Mouse (Mus musculus) heart, postnatal 10 days (tissue): ENCODE results near the gene Fat1. TPM values are rescaled to one million over a fixed set of nuclear protein-coding genes. Genes with fewer than 3 reads are reported as not detected.

Source experiments
- DNase-seq, 2 experiments: peaks; one replicate each; pipeline ENCODE4 v3.0.0; 2021
- intact Hi-C: fragments of 180-260 bp; cut with DNase I; formaldehyde crosslinking; loops from one replicate; pipeline ENCODE4 v1.15.1; 2025
- total RNA-seq, 2 experiments: library from RNA; stranded (reverse); gene quantifications; 2 replicates each; pipeline ENCODE4 v1.2.3; 2021

Gene Fat1
- total RNA-seq, 2 experiments from 2014 or later, result 35.8 to 44.0 TPM

DNA sequence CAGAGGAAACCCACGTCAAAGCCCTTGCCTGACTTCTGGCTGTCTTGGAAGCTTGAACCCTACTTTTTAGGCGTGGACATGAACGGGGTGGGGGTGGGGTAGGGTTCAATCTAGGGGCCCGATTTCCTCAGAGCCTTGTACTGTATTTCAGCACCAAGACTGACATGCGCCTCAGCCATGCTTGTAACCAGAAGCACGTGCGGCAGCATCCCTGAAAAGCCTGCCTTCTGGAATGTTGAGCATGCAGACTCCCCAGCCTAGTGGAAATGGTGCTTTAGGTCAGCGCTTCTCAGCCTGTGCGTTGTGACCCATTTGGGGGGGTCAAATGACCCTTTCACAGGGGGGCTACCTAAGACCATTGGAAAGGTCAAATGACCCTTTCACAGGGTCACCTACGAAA, 25.2 kb downstream of the Fat1 start:
- intact Hi-C loops, result no loop called here
- DNase-seq, result peak; percentile 46 to 49

DNA sequence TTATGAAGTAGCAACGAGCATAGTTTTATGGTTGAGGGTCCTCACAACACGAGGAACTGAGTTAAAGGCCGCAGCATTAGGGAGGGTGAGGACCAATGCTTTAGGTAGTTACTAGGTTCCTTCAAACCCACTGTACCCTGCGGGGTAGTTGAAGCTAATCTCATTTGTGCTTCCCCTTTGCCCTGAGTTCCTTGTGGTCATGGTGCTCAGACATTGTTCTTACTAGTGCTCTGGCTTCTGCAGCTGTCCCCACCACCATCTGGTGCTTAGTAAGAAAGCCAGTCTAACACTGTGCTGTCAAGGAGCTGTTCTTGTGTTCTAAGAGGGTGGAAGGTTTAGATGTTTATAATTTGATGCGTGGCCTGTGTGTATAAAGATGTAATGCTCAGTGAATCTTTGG, 25.7 kb downstream of the Fat1 start:
- intact Hi-C loops, result no loop called here
- DNase-seq, result no peak

GRCm38 (mm10) chr8:44961492-44961891, 26.2 kb downstream of the Fat1 start:
- DNase-seq, result peak; percentile 45 to 49
- intact Hi-C loops, result no loop called here

GRCm38 (mm10) chr8:44962572-44963231, 27.5 kb downstream of the Fat1 start:
- intact Hi-C loops, result no loop called here
- no peak for DNase-seq

GRCm38 (mm10) chr8:44967521-44968039, 32.3 kb downstream of the Fat1 start:
- DNase-seq, result no peak
- intact Hi-C loops, result no loop called here

- intact Hi-C loops, result no loop called here
- DNase-seq, result peak; percentile 43 to 44
Measured at GRCm38 (mm10) chr8:44970093-44970492, 34.8 kb downstream of the Fat1 start.

GRCm38 (mm10) chr8:44971346-44971745, 36.1 kb downstream of the Fat1 start:
- no peak for DNase-seq
- intact Hi-C loops, result no loop called here

DNA sequence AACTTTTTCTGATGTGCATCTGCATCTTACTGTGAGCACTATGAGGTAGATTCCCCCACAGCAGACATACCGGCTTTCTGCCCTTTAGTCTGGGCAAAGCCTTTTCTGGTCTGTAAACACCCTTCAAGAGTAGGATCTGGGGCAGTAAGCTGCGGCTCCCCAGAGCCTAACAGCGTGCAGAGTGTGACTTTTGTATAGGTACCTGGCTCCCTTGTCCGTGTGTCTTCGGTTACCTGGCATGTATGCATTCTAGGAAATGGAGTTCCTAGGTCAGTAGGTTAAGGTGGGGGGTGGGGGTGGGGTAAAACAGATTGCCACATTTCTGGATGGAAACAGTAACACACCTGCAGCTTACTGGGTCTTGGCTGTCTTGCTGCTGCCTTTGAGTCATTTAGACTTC, 36.7 kb downstream of the Fat1 start:
- intact Hi-C loops, result no loop called here
- DNase-seq, result no peak

GRCm38 (mm10) chr8:44975113-44975512, 39.9 kb downstream of the Fat1 start:
- intact Hi-C loops, result no loop called here
- DNase-seq, result no peak

DNA sequence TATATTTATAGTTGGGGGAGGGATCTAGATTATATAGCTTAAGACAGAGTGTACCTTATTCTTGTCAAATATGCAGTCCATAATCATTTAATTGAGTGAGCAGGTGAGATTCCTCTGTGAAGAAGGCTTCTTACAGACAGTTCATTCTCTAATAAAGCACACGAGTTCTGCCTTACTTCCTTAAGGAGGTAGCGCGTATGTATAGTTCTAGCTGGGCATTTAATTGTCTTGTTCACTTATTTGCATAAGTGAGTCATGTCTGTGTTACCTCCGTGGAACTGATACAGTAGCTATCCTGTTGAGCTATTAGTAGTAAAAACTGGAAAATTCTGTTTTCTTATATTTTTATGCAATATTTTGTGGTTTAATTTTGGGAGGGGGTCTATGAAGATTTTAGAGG, 40.4 kb downstream of the Fat1 start:
- DNase-seq, result no peak
- intact Hi-C loops, result no loop called here

GRCm38 (mm10) chr8:44978622-44979021, 43.4 kb downstream of the Fat1 start:
- no peak for DNase-seq
- intact Hi-C loops, result no loop called here

- intact Hi-C loops, result no loop called here
- no peak for DNase-seq
Measured at GRCm38 (mm10) chr8:44979245-44979644, 44.0 kb downstream of the Fat1 start.

DNA sequence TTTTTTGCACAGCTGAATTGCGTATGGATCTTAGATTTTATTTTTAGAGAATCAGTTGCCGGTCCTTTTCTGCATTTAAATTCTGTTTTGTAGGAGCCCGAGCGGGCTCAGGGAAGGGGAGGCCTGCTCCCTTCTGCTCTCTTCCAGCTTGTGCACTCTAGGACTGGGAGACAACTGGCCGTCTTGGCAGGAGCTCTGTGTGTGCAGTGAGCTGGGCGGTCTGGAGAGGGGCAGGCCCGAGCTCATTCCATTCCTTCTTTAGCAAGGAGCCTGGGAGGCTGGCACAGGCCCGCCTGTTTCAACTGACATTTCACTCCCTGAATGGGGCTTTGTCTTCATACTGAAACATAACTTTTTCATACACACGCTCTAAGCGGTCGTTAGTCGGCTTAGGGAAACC, 44.8 kb downstream of the Fat1 start:
- peak; percentile 80 to 84 for DNase-seq
- intact Hi-C loops, result no loop called here

DNA sequence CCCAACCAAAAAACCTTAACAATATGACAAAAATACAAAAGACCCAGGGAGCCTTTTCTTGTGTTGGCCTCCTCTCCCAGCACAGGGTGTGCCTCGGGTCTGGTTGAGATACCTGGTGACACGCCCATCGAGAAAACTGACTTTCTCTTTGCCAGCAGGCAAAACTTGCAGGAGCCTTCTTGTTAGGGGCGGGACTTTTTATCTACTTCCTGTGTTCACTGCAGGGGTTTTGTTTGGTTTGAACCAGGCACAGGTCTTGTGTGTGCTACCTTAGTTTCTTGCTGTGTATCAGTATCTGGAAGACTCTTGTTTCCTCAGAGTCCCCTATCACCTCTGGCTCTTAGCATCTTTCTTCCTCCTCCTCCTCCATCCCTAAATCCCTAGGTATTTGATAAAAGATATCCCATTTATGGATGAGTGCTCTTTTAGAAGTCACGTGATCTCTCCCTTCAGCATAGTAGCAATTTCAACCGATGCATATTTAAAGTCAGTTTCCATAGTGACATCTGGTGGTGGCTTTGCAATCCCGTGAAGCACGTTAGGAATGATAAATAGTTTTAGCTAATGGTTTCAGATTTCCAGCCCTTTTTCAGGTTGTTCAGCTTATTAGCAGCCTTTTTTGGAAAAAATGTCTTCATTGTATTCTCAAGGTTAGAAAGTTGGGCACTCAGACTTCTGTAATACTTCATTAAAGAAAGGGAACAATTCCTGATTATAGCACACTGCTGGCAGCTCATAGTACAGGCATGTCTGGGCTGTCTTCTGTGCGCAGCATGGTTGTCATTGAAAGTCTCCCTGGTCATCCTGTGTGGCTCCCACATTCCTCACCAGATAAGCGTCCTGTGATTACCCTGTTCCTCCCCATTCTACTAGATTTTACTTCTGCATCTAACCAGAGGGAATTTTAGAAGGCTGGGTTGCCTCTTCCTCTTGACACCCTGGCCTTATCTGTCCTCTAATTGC, 50.4 kb downstream of the Fat1 start:
- DNase-seq, result peak in 1 of 2 experiments; percentile 53

DNA sequence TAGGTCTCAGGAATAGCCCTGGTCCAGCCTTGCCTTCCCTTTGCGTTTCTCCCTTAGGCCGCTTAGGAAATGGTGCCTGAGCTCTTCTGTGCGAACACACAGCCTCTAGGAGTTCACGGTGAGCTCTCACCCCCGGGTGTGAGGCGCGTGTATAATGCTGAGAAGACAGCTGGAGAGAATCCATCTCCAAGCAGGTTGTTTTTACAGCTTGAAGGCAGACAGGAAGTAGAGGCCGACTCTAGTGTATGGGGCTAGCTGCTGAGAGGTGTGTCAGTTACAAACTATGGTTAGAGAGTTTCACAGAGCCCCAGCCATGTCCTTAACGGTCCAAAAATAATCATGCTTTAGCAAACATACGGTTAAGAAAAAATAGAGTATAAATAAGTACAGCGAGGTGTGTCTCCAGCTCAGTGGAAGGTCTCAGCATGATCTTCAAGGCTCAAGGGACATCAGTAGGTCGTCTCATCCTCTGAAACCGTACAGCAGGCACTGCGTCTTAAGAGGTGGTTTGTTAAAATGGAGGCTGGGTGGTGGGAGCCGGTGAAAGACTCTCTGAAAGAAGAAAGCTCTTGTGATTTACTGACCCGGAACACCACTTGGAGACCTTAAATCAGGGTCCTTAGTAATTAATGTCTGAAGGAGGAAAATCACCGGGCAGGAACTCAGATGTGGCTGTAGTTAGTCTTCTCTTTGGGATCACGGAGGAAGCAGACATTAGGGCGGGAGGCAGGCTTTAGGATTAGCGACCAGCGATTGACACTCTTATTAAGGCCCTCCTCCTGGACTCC, 56.6 kb downstream of the Fat1 start:
- intact Hi-C loops, result loop anchor here (10.0 kb wide), 2 partner anchors 187 to 297 kb away; no protein-coding TSS in a partner anchor
- no peak for DNase-seq

More for the DNA sequence above, 50.4 kb downstream of the Fat1 start:
- intact Hi-C loops, result loop anchor here (1.0 kb wide), 1 partner anchor 47 kb away; no protein-coding TSS in a partner anchor

DNA sequence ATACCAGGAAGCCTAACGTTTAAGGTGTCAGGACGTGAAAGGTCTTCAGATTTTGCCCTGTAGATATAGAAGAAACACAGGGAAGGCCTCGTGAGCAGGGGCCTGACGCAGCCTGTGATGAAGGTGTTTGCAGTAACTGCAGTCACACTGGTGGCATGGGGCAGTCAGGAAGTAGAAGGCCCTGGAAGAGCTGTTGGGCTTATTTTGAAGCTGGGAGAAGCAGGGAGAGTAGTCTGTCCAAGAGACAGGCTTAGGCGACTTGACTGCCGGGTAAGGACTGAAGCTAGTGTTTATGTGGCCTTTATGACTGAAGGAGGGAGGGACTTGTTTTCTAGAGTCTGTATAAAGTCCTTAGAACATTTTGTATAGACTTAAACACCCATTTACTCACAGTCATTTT, 57.4 kb downstream of the Fat1 start:
- DNase-seq, result no peak
- intact Hi-C loops, result loop anchor here (10.0 kb wide), 2 partner anchors 188 to 298 kb away; no protein-coding TSS in a partner anchor

DNA sequence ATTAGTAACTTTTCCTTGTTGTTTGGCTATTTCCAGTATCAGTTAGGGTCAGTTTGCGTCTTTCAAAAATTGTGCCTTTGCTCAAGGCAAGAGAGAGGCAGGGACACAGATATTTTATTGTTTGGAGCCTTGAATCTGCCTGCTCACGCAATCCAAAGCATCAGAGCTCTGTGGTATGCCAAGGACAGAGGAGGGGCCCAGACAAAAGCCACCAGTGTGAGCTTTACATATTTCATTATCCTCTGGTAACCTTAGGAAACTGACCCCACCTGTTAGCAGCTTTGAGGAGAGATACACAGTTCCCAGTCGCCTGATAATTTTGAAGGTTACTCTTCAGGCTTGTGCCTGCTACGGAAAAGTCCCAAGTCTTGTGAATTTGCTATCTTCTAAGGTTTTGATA, 58.1 kb downstream of the Fat1 start:
- intact Hi-C loops, result loop anchor here (10.0 kb wide), 2 partner anchors 189 to 299 kb away; no protein-coding TSS in a partner anchor
- no peak for DNase-seq

- intact Hi-C loops, result loop anchor here (10.0 kb wide), 2 partner anchors 192 to 302 kb away; no protein-coding TSS in a partner anchor
- DNase-seq, result no peak
Measured at GRCm38 (mm10) chr8:44996493-44996892, 61.2 kb downstream of the Fat1 start.

DNA sequence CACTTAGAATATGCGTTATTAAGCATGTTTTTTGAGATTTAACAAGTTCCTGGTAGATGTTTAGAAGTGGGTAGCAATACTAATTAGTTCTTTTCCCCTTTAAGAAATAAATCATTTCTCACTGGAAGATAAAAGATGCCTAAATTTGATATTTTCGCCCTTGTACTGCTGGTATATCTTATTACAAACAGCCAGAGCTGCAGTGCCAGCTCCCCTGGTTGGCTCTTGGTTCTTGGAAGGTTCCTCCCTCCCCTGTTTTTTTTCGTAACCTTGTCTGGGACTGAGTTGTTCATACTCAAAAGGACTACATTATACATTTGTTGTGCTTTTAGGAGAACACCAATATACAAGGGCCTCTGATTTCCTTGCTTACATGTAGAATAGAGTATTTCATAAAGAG, 62.1 kb downstream of the Fat1 start:
- intact Hi-C loops, result loop anchor here (10.0 kb wide), 2 partner anchors 193 to 303 kb away; no protein-coding TSS in a partner anchor
- DNase-seq, result no peak

GRCm38 (mm10) chr8:44997829-44998228, 62.6 kb downstream of the Fat1 start:
- DNase-seq, result peak in 1 of 2 experiments; percentile 28
- intact Hi-C loops, result loop anchor here (10.0 kb wide), 2 partner anchors 193 to 303 kb away; no protein-coding TSS in a partner anchor
